Mouse (Mus musculus) gastrocnemius, adult 18-20 months (tissue): ENCODE data around the gene Ripply3. TPM values are rescaled to one million over a fixed set of nuclear protein-coding genes. Genes with fewer than 3 reads are reported as not detected.

Source experiments
- DNase-seq: peaks from one replicate; pipeline ENCODE4 v3.0.0; 2021; ENCODE audit warnings: low spot score
- long read RNA-seq, 2 experiments: library from polyadenylated mRNA; stranded (forward); transcript quantifications; one replicate each; pipeline ENCODE4 v2.0.0; 2021
- total RNA-seq, 2 experiments: library from RNA; stranded (reverse); gene quantifications; 2 replicates each; pipeline ENCODE4 v1.2.3; 2021

Ripply3 gene
- total RNA-seq, result 1 to 10 TPM in 1 of 2 experiments, under 1 TPM in 1; 0.43 to 1.4 TPM
- long read RNA-seq, experiment 1, result 0 reads
- long read RNA-seq, experiment 2, result 0 reads

- DNase-seq, result peak; percentile 38
Measured at GRCm38 (mm10) chr16:94327781-94328711, at the start of gene Ripply3. Ripply3 (plus strand) TSS chr16:94328420.

- no peak for DNase-seq
Measured at GRCm38 (mm10) chr16:94283972-94284371, 44.2 kb upstream of the Ripply3 start.

DNA sequence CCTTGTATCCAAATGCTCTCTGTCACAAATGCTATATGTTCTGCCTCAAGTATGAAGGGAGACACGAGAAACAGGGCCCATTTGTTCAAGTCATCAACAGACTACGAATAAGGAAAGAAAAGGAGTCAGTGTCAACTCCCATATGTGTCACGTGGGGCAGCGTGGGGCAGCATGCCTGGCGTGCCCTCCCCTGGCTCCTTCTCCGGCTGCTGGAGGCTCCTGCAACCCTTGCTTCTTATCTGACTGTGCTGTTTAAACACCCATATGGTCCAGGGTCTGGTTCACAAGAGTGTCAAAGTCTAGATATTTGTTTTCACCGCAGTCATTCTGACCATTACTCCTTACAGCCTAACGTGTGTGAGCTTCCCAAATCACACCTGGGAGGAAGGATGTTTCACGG lies 40.4 kb upstream of the Ripply3 start:
- no peak for DNase-seq

GRCm38 (mm10) chr16:94289138-94290072 lies 38.8 kb upstream of the Ripply3 start:
- no peak for DNase-seq

- peak; percentile 70 for DNase-seq
Measured at GRCm38 (mm10) chr16:94290073-94290999, 37.9 kb upstream of the Ripply3 start.

DNA sequence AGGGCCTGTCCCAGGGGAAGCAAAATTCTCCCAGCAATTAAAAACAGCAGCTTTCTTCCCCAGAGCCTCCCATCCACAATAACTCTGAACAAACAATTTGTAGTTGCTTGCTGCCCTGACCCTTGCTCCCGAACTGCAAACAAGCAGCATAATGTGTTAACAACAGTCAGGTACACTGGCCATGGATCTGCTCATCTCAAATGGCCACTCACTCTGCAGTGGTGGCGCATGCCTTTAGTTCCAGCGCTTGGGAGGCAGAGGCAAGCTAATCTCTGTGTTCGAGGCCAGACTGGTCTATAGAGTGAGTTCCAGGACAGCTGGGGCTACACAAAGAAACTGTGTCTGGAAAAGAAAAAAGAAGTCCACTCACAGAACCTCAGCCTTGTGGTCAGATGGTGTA lies 37.1 kb upstream of the Ripply3 start:
- DNase-seq, result no peak

DNA sequence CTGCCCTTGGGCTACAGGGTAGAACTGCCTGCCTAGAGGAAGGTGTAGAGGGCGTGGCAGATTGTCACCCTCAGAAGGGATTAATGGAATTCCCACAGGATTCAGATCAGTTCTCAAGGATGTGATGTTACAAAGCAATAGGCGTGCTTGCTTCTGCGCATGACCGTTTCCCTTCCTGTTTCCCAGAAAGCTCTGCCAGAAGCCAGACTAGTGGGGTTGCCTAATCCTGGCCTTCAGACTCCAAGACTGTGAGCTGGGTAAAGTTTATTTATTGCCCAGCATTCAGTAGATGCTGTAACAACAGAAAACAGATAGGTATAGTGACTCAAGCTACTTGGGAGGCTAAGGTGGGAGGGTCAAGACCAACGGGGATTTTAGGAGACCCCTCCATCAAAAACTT lies 30.1 kb upstream of the Ripply3 start:
- DNase-seq, result no peak

- no peak for DNase-seq
Measured at GRCm38 (mm10) chr16:94299210-94299609, 29.0 kb upstream of the Ripply3 start.

DNA sequence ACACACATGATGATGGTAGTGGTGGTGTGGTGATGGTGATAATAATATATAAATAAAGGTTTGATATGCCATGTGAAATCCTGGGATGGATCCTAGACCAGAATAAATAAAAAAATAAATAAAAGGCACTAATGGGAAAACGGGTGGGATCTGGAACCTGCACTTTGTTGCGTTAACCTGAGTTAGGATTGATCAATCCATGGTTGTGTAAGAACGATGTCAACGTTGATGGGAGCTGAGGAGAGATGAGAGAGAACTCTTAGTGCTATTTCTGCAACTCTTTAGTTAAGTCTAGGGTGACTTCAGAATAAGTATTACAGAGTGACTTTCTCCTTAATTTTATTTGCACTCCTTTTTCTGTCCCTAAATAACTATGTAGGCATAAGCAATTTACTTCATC lies 27.0 kb upstream of the Ripply3 start:
- no peak for DNase-seq

DNA sequence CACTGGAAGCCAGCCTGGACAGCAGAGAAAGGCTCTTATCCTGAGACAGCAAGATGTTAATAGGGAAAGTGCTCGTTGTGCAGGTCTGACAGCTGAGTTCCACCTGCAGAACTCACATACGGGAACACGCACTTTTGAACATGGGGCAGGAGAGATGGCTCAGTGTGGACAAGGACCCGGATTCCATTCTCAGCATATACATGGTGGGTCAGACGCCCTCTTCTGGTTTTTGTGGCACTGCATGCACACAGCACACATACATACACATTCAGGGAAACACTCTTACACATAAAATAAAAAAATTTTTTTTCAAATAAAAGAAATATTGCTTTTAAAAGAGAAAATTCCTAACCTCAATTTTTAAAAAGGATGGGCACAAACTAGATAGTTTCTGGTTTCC lies 26.5 kb upstream of the Ripply3 start:
- no peak for DNase-seq

DNA sequence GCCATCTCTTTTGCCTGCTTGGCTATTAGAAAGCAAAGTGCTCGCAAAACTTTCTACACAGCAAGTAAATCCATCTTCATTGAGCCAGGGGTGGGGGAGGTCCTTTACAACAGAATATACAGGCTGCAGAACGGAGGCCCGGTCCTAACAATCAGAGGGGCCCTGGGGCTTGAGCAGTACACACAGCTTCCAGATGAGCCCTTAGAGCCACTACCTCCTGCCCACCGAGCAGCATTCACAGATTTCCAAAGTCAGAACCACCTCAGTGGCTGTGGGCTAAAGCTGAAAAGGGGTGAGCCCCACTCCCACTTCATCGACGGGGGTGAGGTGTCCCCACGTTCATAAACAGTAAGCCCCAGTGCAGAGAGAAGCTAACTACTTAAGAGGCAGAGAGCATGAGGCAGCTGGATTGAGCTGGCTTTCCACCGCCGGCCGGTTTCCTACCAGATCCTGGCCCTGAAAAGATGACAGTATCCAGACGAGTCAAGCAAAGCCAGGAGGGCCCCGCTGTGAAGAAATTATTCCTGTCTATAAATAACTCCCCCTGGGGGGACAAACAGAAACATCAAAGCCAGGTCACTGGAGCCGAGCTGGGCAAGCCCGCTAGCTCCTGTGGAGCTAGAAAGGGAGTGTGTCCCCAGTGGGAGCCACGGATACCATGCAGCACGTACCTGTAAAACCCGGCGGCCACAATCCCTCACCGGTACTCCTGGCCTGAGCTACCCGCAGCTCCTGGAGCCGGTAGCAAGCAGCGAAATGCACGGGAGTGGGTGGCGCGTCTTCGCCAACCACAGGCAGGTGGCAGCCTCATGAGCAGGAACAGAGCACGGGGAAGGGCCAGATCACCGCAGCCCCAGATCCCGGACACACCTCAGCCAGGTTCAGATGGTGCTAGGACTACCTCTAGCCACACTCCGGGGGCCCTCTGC lies 25.7 kb upstream of the Ripply3 start:
- peak; percentile 35 for DNase-seq

- no peak for DNase-seq
Measured at GRCm38 (mm10) chr16:94303203-94303535, 25.1 kb upstream of the Ripply3 start.

- DNase-seq, result no peak
Measured at GRCm38 (mm10) chr16:94307526-94307925, 20.7 kb upstream of the Ripply3 start.

DNA sequence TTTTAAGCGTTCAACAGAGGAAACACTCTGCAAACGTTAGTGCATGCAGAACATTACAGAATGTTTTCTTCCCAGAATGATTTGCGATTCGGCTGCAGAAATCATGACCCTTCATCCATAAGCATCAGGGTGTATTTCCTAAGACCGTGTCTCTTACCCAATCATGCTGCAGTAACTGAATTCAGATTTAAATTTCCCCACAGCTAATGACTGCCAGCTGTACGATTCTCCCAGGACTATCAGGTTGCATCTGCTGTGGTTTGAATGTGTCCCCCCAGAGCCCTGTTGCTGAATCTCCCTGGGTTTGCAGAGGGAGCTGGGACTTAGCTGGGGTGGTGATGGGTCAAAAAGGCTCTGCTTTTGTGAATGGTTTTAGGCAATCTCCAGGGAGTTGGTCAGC lies 20.3 kb upstream of the Ripply3 start:
- no peak for DNase-seq

GRCm38 (mm10) chr16:94309025-94309424 lies 19.2 kb upstream of the Ripply3 start:
- DNase-seq, result peak; percentile 31

DNA sequence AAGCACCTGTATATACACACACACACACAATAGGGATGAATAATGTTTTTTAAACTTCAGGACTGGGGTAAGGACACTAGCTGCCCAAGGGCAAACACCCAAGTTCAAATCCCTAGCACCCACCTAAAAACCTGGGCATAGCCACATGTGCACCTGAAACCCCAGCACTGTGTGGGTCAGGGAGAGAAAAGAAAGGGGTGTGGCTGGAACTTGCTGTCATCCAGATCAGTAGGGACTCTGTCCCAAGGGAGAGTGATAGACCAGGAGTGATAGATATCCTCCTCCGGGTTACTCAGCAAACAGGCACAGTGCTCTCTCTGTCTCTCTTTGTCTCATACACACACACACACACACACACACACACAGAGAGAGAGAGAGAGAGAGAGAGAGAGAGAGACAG lies 16.8 kb upstream of the Ripply3 start:
- no peak for DNase-seq

DNA sequence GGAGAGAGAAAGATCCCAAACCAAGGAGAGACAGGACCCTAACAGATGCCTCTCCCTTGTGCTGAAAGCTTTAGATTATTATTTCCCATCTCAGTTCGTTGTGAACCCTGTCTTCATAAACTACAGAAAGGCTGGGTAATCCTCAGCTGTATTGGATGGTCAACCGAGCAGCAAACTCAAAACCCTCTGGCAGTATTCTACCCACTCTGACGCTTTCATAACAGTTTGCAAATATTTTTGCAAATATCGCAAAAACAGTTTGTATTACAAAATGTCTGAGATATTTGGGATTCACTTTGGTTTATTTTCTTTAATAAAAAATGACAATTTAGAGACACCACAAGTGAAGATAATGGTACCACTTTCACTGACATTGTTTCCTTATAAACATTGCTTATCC lies 16.3 kb upstream of the Ripply3 start:
- no peak for DNase-seq

DNA sequence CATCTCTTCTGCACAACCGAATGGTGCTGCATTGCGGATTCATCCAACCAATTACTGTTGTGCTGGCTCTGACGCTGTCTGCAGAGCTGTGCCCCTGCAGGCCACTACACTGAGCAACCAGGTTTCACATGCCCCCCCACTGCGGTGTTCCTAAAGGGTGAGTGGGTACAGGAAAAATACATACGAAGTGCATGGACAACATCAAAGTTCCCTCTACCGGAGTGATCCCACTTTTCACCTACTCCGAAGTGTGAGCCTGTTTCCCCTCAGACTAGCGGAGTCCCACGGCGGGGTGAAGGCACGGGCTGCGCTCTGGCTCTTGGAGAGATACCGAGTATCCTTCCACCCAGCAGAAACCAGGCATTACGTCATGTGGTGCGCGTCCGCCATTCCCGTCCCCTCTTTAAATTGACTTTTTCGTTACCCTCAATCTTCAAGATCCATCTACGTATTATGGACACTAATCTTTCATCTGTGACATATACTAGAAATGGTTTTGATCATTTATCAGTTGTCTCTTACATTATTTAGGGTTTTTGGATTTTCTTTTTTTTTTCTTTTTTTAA lies 15.5 kb upstream of the Ripply3 start:
- DNase-seq, result peak; percentile 81

GRCm38 (mm10) chr16:94313229-94314030 lies 14.8 kb upstream of the Ripply3 start, which contains the start of gene Hlcs:
Hlcs (minus strand) TSS chr16:94313571.
- peak; percentile 97 for DNase-seq
